Mouse (Mus musculus) spleen, adult 18-20 months (tissue): ENCODE measurements around the gene Mroh2a.

Experiments used
- DNase-seq, 2 experiments: peaks; one replicate each; pipeline ENCODE4 v3.0.0; 2022; ENCODE audit warnings: mixed read lengths in 2 of 2

Mroh2a gene

DNA sequence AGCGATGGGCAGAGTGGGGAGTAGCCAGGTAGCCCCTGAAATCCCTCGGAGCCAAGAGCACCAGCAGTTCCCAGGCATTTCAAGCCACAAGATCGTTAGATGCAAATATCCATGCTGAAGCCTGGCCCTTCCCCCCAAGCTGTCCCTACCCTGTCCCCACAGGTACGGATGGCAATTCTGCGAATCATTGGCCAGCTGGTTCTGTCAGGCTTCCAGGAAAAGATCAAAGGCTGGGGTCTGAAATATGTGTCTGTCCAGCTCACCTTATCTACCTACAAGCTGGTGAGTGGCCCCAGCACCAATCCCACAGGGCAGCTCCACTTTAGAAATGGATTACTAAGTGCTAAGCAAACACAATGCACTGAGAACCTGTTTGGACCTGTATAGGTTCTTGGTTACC, 10.5 kb downstream of the Mroh2a start:
- DNase-seq = peak in 1 of 2 experiments; percentile 17

DNA sequence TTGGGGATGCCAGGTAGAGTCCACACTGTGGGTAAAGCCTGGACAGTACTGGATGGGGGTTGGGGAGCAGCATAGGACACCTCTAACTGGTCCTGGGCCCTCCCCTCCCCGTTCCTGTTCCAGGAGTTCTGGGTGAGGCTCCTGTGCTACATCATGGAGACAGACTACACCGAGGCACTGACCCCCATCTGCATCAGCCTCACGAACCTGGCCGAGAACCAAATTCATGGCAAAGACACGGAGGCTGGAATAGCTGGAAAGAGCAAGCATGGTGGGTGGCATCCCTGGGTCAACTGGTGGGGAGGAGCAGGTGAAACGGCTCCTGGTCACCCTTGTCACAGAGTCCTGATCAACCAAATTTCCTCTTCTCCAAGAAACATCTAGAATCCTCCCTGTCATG, 12.0 kb downstream of the Mroh2a start:
- peak in 1 of 2 experiments; percentile 32 for DNase-seq

GRCm38 (mm10) chr1:88240072-88240471, 13.3 kb downstream of the Mroh2a start:
- DNase-seq = peak in 1 of 2 experiments; percentile 8

DNA sequence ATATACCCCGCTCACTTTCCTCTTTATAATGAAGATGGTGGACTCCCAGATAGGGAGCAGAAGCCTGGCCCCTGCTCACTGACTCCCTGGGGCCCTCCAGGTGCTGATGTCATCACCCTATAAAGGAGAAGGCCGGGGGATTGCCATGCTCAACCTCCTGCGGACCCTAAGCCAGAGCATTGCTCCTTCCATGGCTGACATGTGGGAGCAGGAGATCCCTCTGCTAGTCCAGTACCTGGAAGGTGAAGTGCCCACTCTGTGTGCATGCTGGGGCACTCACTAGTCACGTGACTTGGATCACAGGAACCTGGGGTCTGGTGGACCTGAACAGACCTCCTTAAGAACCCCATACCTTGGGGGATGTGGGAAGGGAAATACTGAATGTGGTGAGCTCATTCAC, 13.8 kb downstream of the Mroh2a start:
- peak in 1 of 2 experiments; percentile 18 for DNase-seq

- DNase-seq = peak in 1 of 2 experiments; percentile 22
These were observed 17.1 kb downstream of the Mroh2a start for GRCm38 (mm10) chr1:88243861-88244260.

- peak in 1 of 2 experiments; percentile 16 for DNase-seq
These were observed 19.1 kb downstream of the Mroh2a start for GRCm38 (mm10) chr1:88245881-88246280.

DNA sequence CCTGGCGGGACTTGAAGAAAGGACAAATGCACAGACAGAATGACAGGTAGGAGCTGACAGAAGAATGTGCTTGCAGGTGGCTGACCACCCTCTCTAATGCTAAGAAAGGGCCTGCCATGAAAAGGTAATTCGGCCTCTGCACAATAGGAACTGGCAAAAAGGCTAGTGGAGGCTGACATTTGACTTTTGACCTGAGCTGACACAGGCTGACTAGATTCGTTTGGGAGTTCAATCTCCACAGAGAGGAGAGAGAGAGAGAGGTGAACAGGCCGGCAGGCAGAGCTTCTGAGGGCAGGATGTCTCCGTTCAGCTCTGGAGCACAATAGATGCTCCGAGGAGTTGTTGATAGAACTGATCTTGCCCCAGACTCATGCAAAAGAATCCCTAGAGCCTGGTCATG, 19.6 kb downstream of the Mroh2a start:
- no peak for DNase-seq

GRCm38 (mm10) chr1:88247660-88248059, 20.9 kb downstream of the Mroh2a start:
- DNase-seq = peak in 1 of 2 experiments; percentile 16

DNA sequence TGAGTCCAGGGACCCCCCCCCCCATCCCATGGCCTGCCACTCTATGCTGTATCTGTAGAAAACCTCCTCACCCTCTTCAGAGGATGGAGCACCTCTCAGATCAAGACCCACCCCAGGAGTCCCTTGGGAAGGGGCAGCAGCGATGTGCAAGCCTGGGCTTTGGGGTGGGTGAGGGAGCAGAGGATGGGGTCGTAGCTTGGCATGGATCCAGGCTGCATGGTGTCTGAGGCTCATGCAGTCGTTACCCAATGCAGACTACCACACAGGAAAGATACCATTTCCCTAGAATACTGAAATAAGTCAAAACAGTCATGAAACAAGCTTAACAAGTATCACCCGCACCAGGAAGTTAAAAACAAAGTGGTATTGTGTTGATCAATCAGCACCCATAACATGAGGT, 21.9 kb downstream of the Mroh2a start:
- DNase-seq = no peak

- DNase-seq = no peak
These were observed 22.8 kb downstream of the Mroh2a start for GRCm38 (mm10) chr1:88249596-88249995.

DNA sequence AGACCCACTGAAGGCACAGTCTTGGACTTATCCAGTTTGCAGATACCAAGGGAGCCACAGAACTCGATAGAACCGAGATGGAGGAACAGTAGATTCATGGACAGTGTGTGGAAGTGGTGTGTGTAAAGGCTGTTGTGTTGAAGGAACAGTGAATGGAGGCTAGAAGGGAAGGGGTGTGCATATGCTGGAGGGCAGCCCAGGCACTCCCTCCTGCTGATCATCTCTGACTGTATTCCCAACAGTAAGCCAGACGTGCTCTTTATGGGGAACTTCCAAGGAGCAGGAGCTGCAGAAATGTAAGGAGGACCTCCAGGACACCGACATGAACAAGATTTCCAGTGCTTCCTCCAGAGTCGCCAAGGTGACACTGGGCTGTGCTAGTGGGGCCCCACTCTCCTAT, 23.2 kb downstream of the Mroh2a start:
- DNase-seq = no peak

- DNase-seq = peak in 1 of 2 experiments; percentile 36
These were observed 26.3 kb downstream of the Mroh2a start for GRCm38 (mm10) chr1:88253106-88253505.

DNA sequence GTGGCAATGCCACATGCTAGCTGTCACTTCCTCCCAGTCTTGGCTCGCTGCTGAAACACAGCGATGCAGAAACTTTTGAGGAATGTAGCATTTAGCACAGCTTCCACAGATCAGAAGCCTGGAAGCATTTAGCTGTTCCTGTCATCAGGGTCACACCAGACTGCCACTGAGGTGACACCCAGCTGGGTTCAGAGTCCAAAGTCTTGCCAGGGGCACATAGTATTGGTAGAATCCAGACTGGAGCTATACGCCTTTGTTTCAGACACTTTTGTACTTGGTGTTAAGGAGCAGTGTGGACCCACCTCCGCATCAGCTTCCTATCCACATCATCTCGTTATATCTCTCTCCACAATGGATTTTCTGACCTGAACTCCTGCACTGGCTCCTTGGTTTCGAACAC, 26.8 kb downstream of the Mroh2a start:
- DNase-seq = no peak

- DNase-seq = peak in 1 of 2 experiments; percentile 32
These were observed 28.1 kb downstream of the Mroh2a start for GRCm38 (mm10) chr1:88254793-88255465.

GRCm38 (mm10) chr1:88255466-88255857, 28.7 kb downstream of the Mroh2a start:
- no peak for DNase-seq

DNA sequence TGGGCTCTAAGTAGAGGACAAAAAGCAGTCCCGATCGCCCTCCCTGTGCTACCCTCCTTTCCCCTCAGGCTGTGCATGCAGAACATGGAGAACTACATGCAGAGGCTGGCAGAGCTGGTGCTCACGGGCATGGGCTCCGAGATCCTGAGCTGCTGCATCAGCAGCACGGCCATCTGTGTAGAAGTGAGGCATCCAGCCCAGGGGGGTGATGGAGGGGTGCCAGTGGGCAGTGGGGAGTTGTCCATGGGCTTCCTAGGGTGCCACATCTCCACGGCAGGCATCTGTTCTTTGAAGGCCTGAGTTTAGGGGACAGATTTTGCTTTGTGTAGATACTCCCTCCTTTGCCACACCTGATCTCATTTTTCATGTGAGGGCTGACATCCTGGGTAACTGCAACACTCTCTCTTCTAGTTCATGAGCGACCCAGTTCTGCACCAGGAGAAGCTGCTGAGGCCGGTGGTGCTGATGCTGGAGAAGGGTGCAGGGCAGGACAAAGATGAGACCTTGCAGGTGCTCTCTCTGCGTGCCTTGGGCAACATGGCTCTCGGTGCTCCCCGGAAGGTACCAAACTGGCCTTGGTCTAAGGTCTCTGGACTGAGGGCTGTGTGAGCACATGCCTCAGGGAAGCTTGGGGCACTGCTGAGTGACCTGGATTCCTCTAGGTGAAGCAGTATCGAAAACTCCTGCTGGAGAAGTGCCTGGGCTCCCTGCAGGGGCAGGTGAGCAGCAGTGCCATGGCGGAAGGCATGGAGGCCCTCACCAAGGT, 29.4 kb downstream of the Mroh2a start:
- DNase-seq = peak in 1 of 2 experiments; percentile 33

- DNase-seq = no peak
These were observed 30.3 kb downstream of the Mroh2a start for GRCm38 (mm10) chr1:88256886-88257663.

- DNase-seq = peak in 1 of 2 experiments; percentile 21
These were observed 30.9 kb downstream of the Mroh2a start for GRCm38 (mm10) chr1:88257681-88258080.

DNA sequence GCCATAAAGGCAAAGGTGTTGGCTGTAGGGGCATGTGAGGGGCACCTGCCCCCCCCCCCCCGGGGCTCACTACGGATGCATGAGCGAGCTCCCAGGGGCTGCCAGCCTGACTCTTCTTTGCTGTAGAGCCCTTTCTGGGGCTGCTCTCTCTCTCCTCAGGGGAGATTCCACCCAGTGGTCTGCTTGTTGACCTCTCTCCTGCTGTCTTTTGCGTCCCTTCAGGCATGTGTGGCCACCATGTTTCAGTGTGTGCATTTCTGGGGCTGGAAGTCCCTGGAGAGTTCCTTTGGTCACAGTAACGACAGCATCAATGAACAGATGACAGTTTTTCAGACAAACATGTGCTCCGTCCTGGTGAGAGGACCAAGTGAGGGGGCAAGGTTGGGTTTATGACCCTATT, 31.6 kb downstream of the Mroh2a start:
- no peak for DNase-seq

GRCm38 (mm10) chr1:88258881-88259642, 32.3 kb downstream of the Mroh2a start:
- peak in 1 of 2 experiments; percentile 24 for DNase-seq

GRCm38 (mm10) chr1:88259643-88260024, 32.8 kb downstream of the Mroh2a start:
- DNase-seq = no peak

GRCm38 (mm10) chr1:88260114-88260513, 33.3 kb downstream of the Mroh2a start:
- peak in 1 of 2 experiments; percentile 36 for DNase-seq
